Mouse (Mus musculus) CH12.LX (cell line): ENCODE results near the gene Cep126. TPM values are rescaled to one million over a fixed set of nuclear protein-coding genes. Genes with fewer than 3 reads are reported as not detected.

Experiments used
- DNase-seq: peaks from one replicate; pipeline ENCODE4 v3.0.0-alpha.2; 2013; ENCODE audit errors: extremely low read depth
- H3K27ac ChIP-seq: 2 replicates; pipeline ENCODE4 v1.5.1; 2012; ENCODE audit warnings: low read depth, mild to moderate bottlenecking, control low read depth, moderate library complexity; ENCODE audit not compliant: insufficient read depth
- H3K27me3 ChIP-seq: replicated peaks from 2 replicates; pipeline ENCODE3; 2012; ENCODE audit warnings: inconsistent platforms
- H3K36me3 ChIP-seq, 2 experiments: replicated peaks in 1 of 2; 2 replicates each; pipeline versions ENCODE3 to v1.6.1; 2012; ENCODE audit warnings: inconsistent platforms in 1 of 2, low read length in 1 of 2, mild to moderate bottlenecking in 1 of 2, mixed read lengths in 1 of 2, moderate library complexity in 1 of 2; ENCODE audit not compliant: control insufficient read depth in 1 of 2, insufficient read depth in 1 of 2
- H3K4me1 ChIP-seq, 2 experiments: 2 replicates each; pipeline ENCODE4 v1.6.1; 2012; ENCODE audit warnings: inconsistent platforms in 1 of 2, moderate library complexity in 1 of 2; ENCODE audit not compliant: insufficient read depth in 2 of 2, control insufficient read depth in 1 of 2
- H3K4me2 ChIP-seq: 2 replicates; pipeline ENCODE4 v1.6.1; 2012; ENCODE audit warnings: low read depth, mild to moderate bottlenecking, control low read depth; ENCODE audit not compliant: poor library complexity, insufficient read depth, severe bottlenecking
- H3K4me3 ChIP-seq, 3 experiments: fragments of 150-350 bp in 1 of 3; sonication (generic) in 1 of 3; replicated peaks in 1 of 3; 2 replicates each; pipeline versions ENCODE3 to v1.5.1; 2011 to 2012; ENCODE audit warnings: low read depth in 2 of 3, low read length in 2 of 3, mild to moderate bottlenecking in 2 of 3, moderate library complexity in 2 of 3, control low read depth in 1 of 3, improper control_type of control experiment in 1 of 3, inconsistent platforms in 1 of 3, mixed read lengths in 1 of 3; ENCODE audit not compliant: poor library complexity in 1 of 3
- H3K79me2 ChIP-seq: replicated peaks from 2 replicates; pipeline ENCODE4 v1.6.1; 2012; ENCODE audit warnings: mild to moderate bottlenecking, moderate library complexity; ENCODE audit not compliant: control insufficient read depth, poor library complexity, insufficient read depth, severe bottlenecking; ENCODE audit errors: extremely low read depth
- H3K9ac ChIP-seq: 2 replicates; pipeline ENCODE4 v1.6.1; 2012; ENCODE audit warnings: low read depth, mild to moderate bottlenecking, control low read depth, moderate library complexity; ENCODE audit not compliant: insufficient read depth
- H3K9me3 ChIP-seq: replicated peaks from 2 replicates; pipeline ENCODE3; 2012; ENCODE audit warnings: low read length, inconsistent platforms, mixed read lengths
- BHLHE40 ChIP-seq: IDR thresholded peaks from 2 replicates; pipeline ENCODE4 v1.6.1; 2011; ENCODE audit warnings: mild to moderate bottlenecking, low read depth, low read length, improper control_type of control experiment
- CHD2 ChIP-seq: IDR thresholded peaks from 2 replicates; pipeline ENCODE4 v1.6.1; 2011; ENCODE audit warnings: low read length, improper control_type of control experiment
- CTCF ChIP-seq, 2 experiments: IDR thresholded peaks in 1 of 2; conservative IDR thresholded peaks in 1 of 2; 2 replicates each; pipeline ENCODE4 v1.5.1; 2011 to 2012; ENCODE audit warnings: low read depth in 2 of 2, low read length in 2 of 2, improper control_type of control experiment in 1 of 2, inconsistent platforms in 1 of 2, mild to moderate bottlenecking in 1 of 2, moderate library complexity in 1 of 2
- E2F4 ChIP-seq: IDR thresholded peaks from 2 replicates; pipeline ENCODE4 v1.6.1; 2011; ENCODE audit warnings: low read depth, low read length, improper control_type of control experiment; ENCODE audit not compliant: insufficient replicate concordance
- ELF1 ChIP-seq: IDR thresholded peaks from 2 replicates; pipeline ENCODE4 v1.6.1; 2014; ENCODE audit warnings: low read depth, mild to moderate bottlenecking, inconsistent platforms, low read length, improper control_type of control experiment
- GABPA ChIP-seq: IDR thresholded peaks from 2 replicates; pipeline ENCODE4 v1.6.1; 2012; ENCODE audit warnings: low read depth, low read length, improper control_type of control experiment, inconsistent platforms; ENCODE audit not compliant: insufficient replicate concordance
- HCFC1 ChIP-seq: IDR thresholded peaks from 2 replicates; pipeline ENCODE4 v1.6.1; 2012; ENCODE audit warnings: low read depth, mild to moderate bottlenecking, inconsistent platforms, low read length, improper control_type of control experiment
- IRF4 ChIP-seq: IDR thresholded peaks from 2 replicates; pipeline ENCODE4 v1.6.1; 2014; ENCODE audit warnings: low read depth, mild to moderate bottlenecking, inconsistent platforms, low read length, improper control_type of control experiment
- JUN ChIP-seq: IDR thresholded peaks from 2 replicates; pipeline ENCODE4 v1.6.1; 2011; ENCODE audit warnings: low read depth, mild to moderate bottlenecking, low read length, improper control_type of control experiment, moderate library complexity; ENCODE audit not compliant: insufficient read depth
- JUND ChIP-seq: conservative IDR thresholded peaks from 2 replicates; pipeline ENCODE4 v1.6.1; 2011; ENCODE audit warnings: low read depth, low read length, improper control_type of control experiment
- MAFK ChIP-seq: IDR thresholded peaks from 2 replicates; pipeline ENCODE4 v1.6.1; 2011; ENCODE audit warnings: low read length, improper control_type of control experiment; ENCODE audit not compliant: insufficient replicate concordance
- MAZ ChIP-seq: IDR thresholded peaks from 2 replicates; pipeline ENCODE4 v1.6.1; 2012; ENCODE audit warnings: low read depth, mild to moderate bottlenecking, inconsistent platforms, low read length, improper control_type of control experiment, moderate library complexity
- MYC ChIP-seq: IDR thresholded peaks from 2 replicates; pipeline ENCODE4 v1.6.1; 2011; ENCODE audit warnings: low read depth, mild to moderate bottlenecking, improper control_type of control experiment, low read length
- NELFE ChIP-seq: IDR thresholded peaks from 2 replicates; pipeline ENCODE4 v1.6.1; 2011; ENCODE audit warnings: low read depth, low read length, improper control_type of control experiment
- NRF1 ChIP-seq: IDR thresholded peaks from 2 replicates; pipeline ENCODE4 v1.6.1; 2014; ENCODE audit warnings: low read depth, mild to moderate bottlenecking, inconsistent platforms, low read length, improper control_type of control experiment, moderate library complexity
- POLR2A ChIP-seq: IDR thresholded peaks from 2 replicates; pipeline ENCODE4 v1.6.1; 2011; ENCODE audit warnings: low read depth, mild to moderate bottlenecking, improper control_type of control experiment, low read length
- POLR2AphosphoS2 ChIP-seq: IDR thresholded peaks from 2 replicates; pipeline ENCODE4 v1.6.1; 2011; ENCODE audit warnings: low read depth, low read length, improper control_type of control experiment
- RCOR1 ChIP-seq: conservative IDR thresholded peaks from 2 replicates; pipeline ENCODE4 v1.6.1; 2012; ENCODE audit warnings: low read depth, mild to moderate bottlenecking, inconsistent platforms, low read length, improper control_type of control experiment
- SIN3A ChIP-seq: IDR thresholded peaks from 2 replicates; pipeline ENCODE4 v1.6.1; 2012; ENCODE audit warnings: low read length, improper control_type of control experiment, inconsistent platforms
- TCF12 ChIP-seq: IDR thresholded peaks from 2 replicates; pipeline ENCODE4 v1.6.1; 2014; ENCODE audit warnings: low read depth, mild to moderate bottlenecking, inconsistent platforms, low read length, improper control_type of control experiment
- USF1 ChIP-seq: IDR thresholded peaks from 2 replicates; pipeline ENCODE4 v1.6.1; 2014; ENCODE audit warnings: low read depth, mild to moderate bottlenecking, inconsistent platforms, low read length, improper control_type of control experiment
- USF2 ChIP-seq: conservative IDR thresholded peaks from 2 replicates; pipeline ENCODE4 v1.6.1; 2011; ENCODE audit warnings: low read depth, low read length, improper control_type of control experiment
- ZC3H11A ChIP-seq: IDR thresholded peaks from 2 replicates; pipeline ENCODE4 v1.6.1; 2012; ENCODE audit warnings: low read depth, mild to moderate bottlenecking, inconsistent platforms, low read length, improper control_type of control experiment
- ZKSCAN1 ChIP-seq: IDR thresholded peaks from 2 replicates; pipeline ENCODE4 v1.6.1; 2012; ENCODE audit warnings: low read depth, inconsistent platforms, low read length, improper control_type of control experiment, borderline replicate concordance
- dilution Hi-C: fragments of 300-500 bp; cut with MboI; formaldehyde crosslinking; loops from 2 replicates; pipeline ENCODE4 v1.14.3; 2020; ENCODE audit warnings: low sequenced_read_pairs; ENCODE audit not compliant: extremely low pct_unique_long_range_greater_than_20kb, extremely low pct_ligation_motif_present
- in situ Hi-C: fragments of 300-500 bp; cut with MboI; formaldehyde crosslinking; loops from 3 replicates; pipeline ENCODE4 v1.14.3; 2019; ENCODE audit warnings: low sequenced_read_pairs, low pct_ligation_motif_present, low pct_unique_long_range_greater_than_20kb, mixed read lengths
- polyA plus RNA-seq: library from polyadenylated mRNA; unstranded; fragments of >175 nt; gene quantifications from 2 replicates; pipeline ENCODE4 v1.2.1, GENCODE M21; 2012; ENCODE audit warnings: low read depth; ENCODE audit not compliant: insufficient read length
- total RNA-seq, 2 experiments: library from RNA; depleted of rRNA; stranded (reverse); fragments of 300-350 nt in 1 of 2; fragments of >200 nt in 1 of 2; gene quantifications; 2 replicates each; pipeline ENCODE4 v1.2.3; 2012 to 2014

Cep126 gene
- total and polyA plus RNA-seq, 3 experiments = not detected

DNA sequence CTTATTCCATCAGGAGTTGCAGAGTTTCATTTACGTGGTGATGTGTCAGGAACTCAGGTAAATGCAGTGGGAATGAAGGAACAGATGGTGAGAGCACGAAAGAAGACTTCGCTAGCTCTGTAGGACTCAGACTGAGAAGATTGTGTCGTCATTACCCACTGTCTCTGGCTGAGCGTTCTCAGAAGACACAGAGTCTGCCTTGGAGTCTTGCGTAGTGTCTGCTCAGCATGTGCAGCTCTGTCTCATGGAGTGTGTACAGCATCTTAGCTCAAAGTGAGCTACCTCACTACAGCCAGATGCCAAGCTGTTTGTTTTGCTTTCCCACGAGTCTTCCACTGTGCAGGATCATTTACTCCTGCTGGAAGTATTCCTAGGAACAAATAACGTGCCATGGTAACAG, 10.6 kb downstream of the Cep126 start:
- Histone ChIP-seq H3K27ac (no peak overlapping the region), H3K79me2 (no peaks in the 10 kb centered on the region), H3K9me3 (no peaks in the 10 kb centered on the region), H3K4me3 (no peak overlapping the region)
- no peak for TF ChIP-seq CHD2
- TF ChIP-seq ZC3H11A = no peak
- TF ChIP-seq GABPA = no peak
- no peak for TF ChIP-seq BHLHE40
- TF ChIP-seq MYC = no peak
- TF ChIP-seq ZKSCAN1 = no peak
- no peak for TF ChIP-seq HCFC1
- no peak for TF ChIP-seq MAZ
- no peak for TF ChIP-seq NELFE
- TF ChIP-seq CTCF (conservative IDR thresholded peaks at IDR 0.05 in 1 of 2, IDR thresholded peaks at IDR 0.05 in 1 of 2; ENCODE audit: low read depth in 2 of 2, low read length in 2 of 2) = no peak
- no peak for TF ChIP-seq RCOR1
- TF ChIP-seq JUND = no peak
- no peak for TF ChIP-seq NRF1
- no peak for TF ChIP-seq POLR2AphosphoS2
- TF ChIP-seq USF1 = no peak
- TF ChIP-seq IRF4 = no peak
- TF ChIP-seq JUN = no peak
- TF ChIP-seq E2F4 = no peak
- no peak for TF ChIP-seq POLR2A
- TF ChIP-seq, all 38 proteins: peak for 0
- no peaks in the 10 kb centered on the region for H3K4me1 ChIP-seq
- no peak overlapping the region for H3K9ac ChIP-seq
- H3K4me2 ChIP-seq = no peak overlapping the region
- no peaks in the 10 kb centered on the region for H3K36me3 ChIP-seq
- in situ Hi-C loops = no loop called here
- H3K27me3 ChIP-seq = no peaks in the 10 kb centered on the region
- dilution Hi-C loops = no loop called here
- DNase-seq = no peak

DNA sequence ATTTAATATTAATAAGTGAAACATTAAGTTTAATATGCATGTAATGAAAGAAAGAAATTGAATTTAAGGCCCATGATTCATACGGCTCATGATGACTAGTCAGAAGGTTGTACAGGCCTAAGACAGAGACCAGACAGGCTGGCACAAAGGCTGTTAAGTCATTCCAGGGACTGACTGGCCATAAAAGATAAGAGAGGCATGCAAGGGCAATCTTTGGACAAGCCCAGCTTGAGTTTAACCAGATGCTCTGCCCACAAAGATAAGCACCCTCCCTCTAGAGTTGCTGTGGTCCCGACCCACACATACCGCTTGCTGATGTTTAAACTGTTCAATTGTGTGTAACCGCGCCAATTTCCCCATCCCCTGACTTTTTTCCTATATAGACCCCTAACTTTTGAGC, 19.6 kb downstream of the Cep126 start:
- Histone ChIP-seq H3K9me3 (peaks cover 5% of the 10 kb centered on the region), H3K27ac (no peak overlapping the region), H3K36me3 (no peaks in the 10 kb centered on the region), H3K9ac (no peak overlapping the region), H3K79me2 (no peaks in the 10 kb centered on the region), H3K4me1 (no peaks in the 10 kb centered on the region), H3K4me2 (no peak overlapping the region), H3K4me3 (no peak overlapping the region), H3K27me3 (no peaks in the 10 kb centered on the region)
- DNase-seq = no peak
- in situ Hi-C loops (no loop called here), dilution Hi-C loops (no loop called here)
- TF ChIP-seq USF2 (no peak), POLR2AphosphoS2 (no peak), MAFK (no peak), ELF1 (no peak), SIN3A (no peak), TCF12 (no peak), IRF4 (no peak)
